Mouse (Mus musculus): Measurements from ENCODE around the gene Edem2. TPM values are rescaled to one million over a fixed set of nuclear protein-coding genes. Genes with fewer than 3 reads are reported as not detected.
"Not testable (repeated sequence)": the region's sequence is repeated elsewhere in the genome, so short reads cannot be mapped to it uniquely, and the experiment has no call there.

Gene Edem2
- total RNA-seq, 2 experiments from 2014 or later: 9.3 to 9.7 TPM

GRCm38 (mm10) chr2:155735766-155736165, 6.5 kb upstream of the Edem2 start, which contains the start of gene Gm17581:
Gene Gm17581, minus strand, starts transcription at chr2:155735866.
- not testable (repeated sequence) for DNase-seq

- no peak for DNase-seq
Measured at GRCm38 (mm10) chr2:155735080-155735479, 5.8 kb upstream of the Edem2 start.

- DNase-seq: no peak
Measured at GRCm38 (mm10) chr2:155728742-155729141, 533 bp downstream of the Edem2 start.

- no peak for DNase-seq
Measured at GRCm38 (mm10) chr2:155727764-155728395, 1.4 kb downstream of the Edem2 start.

- no peak for DNase-seq
Measured at GRCm38 (mm10) chr2:155726302-155726701, 3.0 kb downstream of the Edem2 start.

GRCm38 (mm10) chr2:155724526-155724925, 4.7 kb downstream of the Edem2 start:
- no peak for DNase-seq

GRCm38 (mm10) chr2:155724036-155724435, 5.2 kb downstream of the Edem2 start:
- no peak for DNase-seq

GRCm38 (mm10) chr2:155720585-155720984, 8.7 kb downstream of the Edem2 start:
- DNase-seq: no peak

- DNase-seq: no peak
Measured at GRCm38 (mm10) chr2:155717082-155717990, 11.9 kb downstream of the Edem2 start.

- no peak for DNase-seq
Measured at GRCm38 (mm10) chr2:155710557-155710956, 18.7 kb downstream of the Edem2 start.

- DNase-seq: peak; percentile 52
Measured at GRCm38 (mm10) chr2:155707251-155707650, 22.0 kb downstream of the Edem2 start.

- no peak for DNase-seq
Measured at GRCm38 (mm10) chr2:155703630-155704029, 25.6 kb downstream of the Edem2 start.

- no peak for DNase-seq
Measured at GRCm38 (mm10) chr2:155701399-155701919, 27.8 kb downstream of the Edem2 start.

GRCm38 (mm10) chr2:155698443-155698842, 30.8 kb downstream of the Edem2 start:
- DNase-seq: not testable (repeated sequence)

GRCm38 (mm10) chr2:155696851-155697250, 32.4 kb downstream of the Edem2 start:
- DNase-seq: no peak

- peak; percentile 94 for DNase-seq
Measured at GRCm38 (mm10) chr2:155696091-155696558, 33.1 kb downstream of the Edem2 start.

- DNase-seq: no peak
Measured at GRCm38 (mm10) chr2:155695316-155695715, 34.0 kb downstream of the Edem2 start.

- no peak for DNase-seq
Measured at GRCm38 (mm10) chr2:155694564-155694963, 34.7 kb downstream of the Edem2 start.

GRCm38 (mm10) chr2:155693136-155693535, 36.1 kb downstream of the Edem2 start:
- no peak for DNase-seq

GRCm38 (mm10) chr2:155691723-155692493, 37.4 kb downstream of the Edem2 start, which contains the start of gene Trpc4ap:
Gene Trpc4ap, minus strand, starts transcription at chr2:155692384.
- DNase-seq: peak; percentile 99

GRCm38 (mm10) chr2:155691336-155691722, 37.9 kb downstream of the Edem2 start:
- no peak for DNase-seq

- no peak for DNase-seq
Measured at GRCm38 (mm10) chr2:155689211-155689610, 40.1 kb downstream of the Edem2 start.
